Mouse (Mus musculus) hindbrain, embryonic 10.5 days (tissue): ENCODE measurements around the gene Togaram1. TPM values are rescaled to one million over a fixed set of nuclear protein-coding genes. Genes with fewer than 3 reads are reported as not detected.

Experiments
- DNase-seq: peaks from one replicate; pipeline ENCODE4 v3.0.0-alpha.2; 2017; ENCODE audit warnings: low spot score
- H3K27ac ChIP-seq: fragments of 300-500 bp; sonication (generic); 2 replicates; pipeline ENCODE4 v1.5.1; 2016; ENCODE audit warnings: mild to moderate bottlenecking, moderate library complexity
- H3K27me3 ChIP-seq: fragments of 300-500 bp; sonication (generic); 2 replicates; pipeline ENCODE4 v1.6.1; 2016; ENCODE audit warnings: mild to moderate bottlenecking; ENCODE audit not compliant: poor library complexity, insufficient read depth, severe bottlenecking
- H3K36me3 ChIP-seq: fragments of 300-500 bp; sonication (generic); 2 replicates; pipeline ENCODE4 v1.6.1; 2016; ENCODE audit warnings: mild to moderate bottlenecking, moderate library complexity
- H3K4me1 ChIP-seq: fragments of 300-500 bp; sonication (generic); replicated peaks from 2 replicates; pipeline ENCODE4 v1.6.1; 2016; ENCODE audit warnings: mild to moderate bottlenecking
- H3K4me3 ChIP-seq: fragments of 300-500 bp; sonication (generic); 2 replicates; pipeline ENCODE4 v1.5.1; 2016; ENCODE audit warnings: mild to moderate bottlenecking, moderate library complexity
- H3K9me3 ChIP-seq: fragments of 300-500 bp; sonication (generic); 2 replicates; pipeline ENCODE4 v1.6.1; 2016; ENCODE audit warnings: mild to moderate bottlenecking, moderate library complexity
- WGBS: fragments of 180-500 bp; shearing (Covaris S2); methylation state at CpG from one replicate; pipeline ENCODE4 v1.1.7; 2016; 5-methylcytosine and 5-hydroxymethylcytosine counted together
- polyA plus RNA-seq: library from polyadenylated mRNA; unstranded; fragments of >200 nt; fragmentation: Nextera tagmentation; extraction: Ambion mirVana; gene quantifications from 2 replicates; pipeline ENCODE4 v1.2.1, GENCODE M21; 2016

Gene Togaram1
- 22.2 and 28.7 TPM in 2 replicates for polyA plus RNA-seq

GRCm38 (mm10) chr12:64965124-64966026 is at the start of gene Togaram1, which contains the start of gene Klhl28:
Gene Togaram1, plus strand, starts transcription at chr12:64965804.
Gene Klhl28, minus strand, starts transcription at chr12:64965534.
- WGBS, result under 1% methylated on average over 45 of the region's 45 CpGs
- peak; percentile 99 for DNase-seq

GRCm38 (mm10) chr12:64916735-64917134 is 48.9 kb upstream of the Togaram1 start:
- no peak overlapping the region for H3K4me3 ChIP-seq
- no peak overlapping the region for H3K27ac ChIP-seq
- peaks cover 7% of the 10 kb centered on the region; the same call in 1 of the 2 replicates for H3K4me1 ChIP-seq
- H3K27me3 ChIP-seq, result no peaks in the 10 kb centered on the region
- DNase-seq, result no peak
- H3K36me3 ChIP-seq, result no peaks in the 10 kb centered on the region
- H3K9me3 ChIP-seq, result no peaks in the 10 kb centered on the region

More at GRCm38 (mm10) chr12:64965124-64966026, at the start of gene Togaram1, which contains the start of gene Klhl28:
- H3K9me3 ChIP-seq, result no peaks in the 10 kb centered on the region
- peaks cover 1% of the 10 kb centered on the region; the same call in 1 of the 2 replicates for H3K36me3 ChIP-seq
- H3K4me3 ChIP-seq, result peak within 1 kb of the TSS; percentile 96
- H3K27me3 ChIP-seq, result no peaks in the 10 kb centered on the region
- peak within 1 kb of the TSS; percentile 93 for H3K27ac ChIP-seq
- H3K4me1 ChIP-seq, result peaks cover 42% of the 10 kb centered on the region

GRCm38 (mm10) chr12:64917578-64918471 is 47.8 kb upstream of the Togaram1 start, which contains the start of gene Gm527:
Gene Gm527, plus strand, starts transcription at chr12:64917906.
- WGBS, result under 1% methylated on average over 91 of the region's 93 CpGs
- Histone ChIP-seq H3K27ac (peak within 1 kb of the TSS; percentile 91), H3K4me1 (peaks cover 7% of the 10 kb centered on the region; the same call in 1 of the 2 replicates), H3K27me3 (no peaks in the 10 kb centered on the region), H3K36me3 (0 out of 2 replicates have a peak, but pooled peaks cover 4% of the 10 kb centered on the region), H3K4me3 (peak within 1 kb of the TSS; percentile 82), H3K9me3 (no peaks in the 10 kb centered on the region)
- peak; percentile 97 for DNase-seq

DNA sequence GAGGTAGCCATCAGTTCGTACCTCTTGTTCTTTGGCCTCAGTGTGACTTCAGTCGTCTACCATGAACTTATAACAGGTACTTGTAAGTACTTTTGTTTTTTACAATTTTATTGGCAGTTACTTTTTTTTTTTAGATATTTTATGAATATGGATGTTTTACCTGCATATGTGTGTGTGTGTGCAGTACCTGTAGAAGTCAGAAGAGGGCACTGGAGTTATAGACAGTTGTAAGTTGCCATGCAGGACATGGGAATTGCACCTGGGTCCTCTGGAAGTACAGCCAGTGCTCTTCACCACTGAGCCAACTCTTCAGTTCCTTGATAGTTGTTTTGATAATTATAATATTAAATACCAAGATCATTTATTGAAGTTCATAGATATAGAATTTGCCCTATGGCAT is 28.1 kb upstream of the Togaram1 start:
- no peak overlapping the region for H3K4me3 ChIP-seq
- H3K4me1 ChIP-seq, result no peaks in the 10 kb centered on the region
- no peak for DNase-seq
- H3K36me3 ChIP-seq, result peaks cover 13% of the 10 kb centered on the region
- WGBS, result 93% methylated on average over 2 of the region's 2 CpGs
- no peaks in the 10 kb centered on the region for H3K27me3 ChIP-seq
- H3K27ac ChIP-seq, result no peak overlapping the region
- H3K9me3 ChIP-seq, result no peaks in the 10 kb centered on the region

DNA sequence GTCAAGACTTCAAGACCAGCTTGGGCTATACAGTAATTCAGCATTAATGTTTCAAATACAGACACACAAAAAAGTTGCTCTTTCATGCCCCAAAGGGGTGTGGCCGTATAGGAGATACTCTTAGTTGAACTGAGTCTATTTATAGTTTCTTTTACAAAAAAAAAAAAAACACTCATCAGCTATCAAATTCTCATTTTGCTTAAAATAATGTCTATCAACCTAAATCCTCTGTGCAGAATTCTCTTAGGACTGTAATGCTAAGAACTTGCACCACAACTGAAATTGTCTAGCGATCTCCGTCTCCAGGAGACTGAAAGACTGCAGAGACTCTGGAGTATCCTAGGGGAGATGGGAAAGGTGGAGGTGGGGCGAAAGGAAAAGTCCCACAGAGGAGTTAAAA is 1.0 kb upstream of the Togaram1 start:
- peak overlapping the region; percentile 96 for H3K4me3 ChIP-seq
- DNase-seq, result no peak
- H3K9me3 ChIP-seq, result no peaks in the 10 kb centered on the region
- H3K27ac ChIP-seq, result peak overlapping the region; percentile 82; the same call in 1 of the 2 replicates
- WGBS, result 28% methylated on average over 4 of the region's 4 CpGs
- H3K36me3 ChIP-seq, result no peaks in the 10 kb centered on the region
- H3K27me3 ChIP-seq, result no peaks in the 10 kb centered on the region
- H3K4me1 ChIP-seq, result peaks cover 36% of the 10 kb centered on the region

- peaks cover 9% of the 10 kb centered on the region; the same call in 1 of the 2 replicates for H3K36me3 ChIP-seq
Observed at GRCm38 (mm10) chr12:64966101-64966631, 562 bp downstream of the Togaram1 start.

DNA sequence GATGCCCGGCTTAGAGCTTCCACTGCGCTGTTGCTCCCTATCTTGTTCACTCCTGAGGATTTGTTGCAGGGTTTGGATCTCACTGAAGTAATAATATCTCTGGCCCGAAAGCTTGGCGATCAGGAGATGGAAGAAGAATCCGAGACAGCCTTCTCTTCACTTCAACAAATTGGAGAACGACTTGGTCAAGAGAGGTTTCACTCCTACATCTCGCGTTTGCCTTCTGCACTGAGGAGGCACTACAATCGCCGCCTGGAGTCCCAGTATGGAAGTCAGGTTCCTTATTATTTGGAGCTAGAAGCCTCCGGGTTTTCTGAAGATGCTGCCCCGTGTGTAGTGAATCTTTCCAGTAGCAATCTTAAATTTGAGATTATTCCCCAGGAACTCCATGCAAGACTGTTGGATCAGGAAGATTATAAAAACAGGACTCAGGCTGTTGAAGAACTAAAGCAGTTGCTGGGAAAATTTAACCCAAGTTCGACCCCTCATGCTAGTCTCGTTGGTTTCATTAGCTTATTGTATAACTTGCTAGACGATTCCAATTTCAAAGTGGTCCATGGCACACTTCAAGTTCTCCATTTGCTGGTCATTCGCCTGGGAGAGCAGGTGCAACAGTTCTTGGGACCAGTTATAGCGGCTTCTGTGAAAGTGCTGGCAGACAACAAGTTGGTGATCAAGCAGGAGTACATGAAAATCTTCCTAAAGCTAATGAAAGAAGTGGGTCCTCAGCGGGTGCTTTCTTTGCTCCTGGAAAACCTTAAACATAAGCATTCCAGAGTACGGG is 1.2 kb downstream of the Togaram1 start:
- Histone ChIP-seq H3K4me1 (peaks cover 53% of the 10 kb centered on the region), H3K4me3 (peak overlapping the region; percentile 96), H3K27me3 (no peaks in the 10 kb centered on the region), H3K9me3 (no peaks in the 10 kb centered on the region), H3K36me3 (peaks cover 13% of the 10 kb centered on the region; the same call in 1 of the 2 replicates), H3K27ac (peak overlapping the region; percentile 93)
- no peak for DNase-seq
- 5% methylated on average over 19 of the region's 19 CpGs for WGBS

More at GRCm38 (mm10) chr12:64966101-64966631, 562 bp downstream of the Togaram1 start:
- Histone ChIP-seq H3K4me3 (peak overlapping the region; percentile 96), H3K27me3 (no peaks in the 10 kb centered on the region), H3K9me3 (no peaks in the 10 kb centered on the region), H3K4me1 (peaks cover 50% of the 10 kb centered on the region), H3K27ac (peak overlapping the region; percentile 93)
- WGBS, result 0% methylated on average over 44 of the region's 44 CpGs
- peak; percentile 66 for DNase-seq

DNA sequence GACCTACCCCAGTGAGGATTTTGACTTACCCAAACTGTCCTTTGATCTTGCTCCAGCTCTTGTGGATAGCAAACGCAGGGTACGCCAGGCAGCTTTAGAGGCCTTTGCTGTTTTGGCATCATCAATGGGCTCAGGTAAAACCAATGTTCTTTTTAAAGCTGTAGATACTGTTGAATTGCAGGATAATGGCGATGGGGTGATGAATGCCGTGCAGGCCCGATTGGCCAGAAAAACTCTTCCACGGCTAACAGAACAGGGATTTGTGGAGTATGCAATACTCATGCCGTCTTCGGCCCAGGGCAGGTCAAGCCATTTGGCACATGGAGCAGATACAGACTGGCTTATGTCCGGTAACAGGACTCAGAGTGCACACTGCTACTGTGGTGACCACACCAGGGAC is 1.9 kb downstream of the Togaram1 start:
- peak overlapping the region; percentile 96 for H3K4me3 ChIP-seq
- no peaks in the 10 kb centered on the region for H3K9me3 ChIP-seq
- 1% methylated on average over 9 of the region's 9 CpGs for WGBS
- H3K36me3 ChIP-seq, result peaks cover 16% of the 10 kb centered on the region; the same call in 1 of the 2 replicates
- H3K27me3 ChIP-seq, result no peaks in the 10 kb centered on the region
- H3K4me1 ChIP-seq, result peaks cover 56% of the 10 kb centered on the region
- H3K27ac ChIP-seq, result no peak overlapping the region
- peak; percentile 19 for DNase-seq

- H3K27ac ChIP-seq, result no peak overlapping the region
- H3K36me3 ChIP-seq, result peaks cover 16% of the 10 kb centered on the region; the same call in 1 of the 2 replicates
- no peaks in the 10 kb centered on the region for H3K9me3 ChIP-seq
- no peak for DNase-seq
- peak overlapping the region; percentile 96 for H3K4me3 ChIP-seq
- no peaks in the 10 kb centered on the region for H3K27me3 ChIP-seq
- WGBS, result 9% methylated on average over 2 of the region's 2 CpGs
- H3K4me1 ChIP-seq, result peaks cover 56% of the 10 kb centered on the region
Observed at GRCm38 (mm10) chr12:64968067-64968466, 2.5 kb downstream of the Togaram1 start.

DNA sequence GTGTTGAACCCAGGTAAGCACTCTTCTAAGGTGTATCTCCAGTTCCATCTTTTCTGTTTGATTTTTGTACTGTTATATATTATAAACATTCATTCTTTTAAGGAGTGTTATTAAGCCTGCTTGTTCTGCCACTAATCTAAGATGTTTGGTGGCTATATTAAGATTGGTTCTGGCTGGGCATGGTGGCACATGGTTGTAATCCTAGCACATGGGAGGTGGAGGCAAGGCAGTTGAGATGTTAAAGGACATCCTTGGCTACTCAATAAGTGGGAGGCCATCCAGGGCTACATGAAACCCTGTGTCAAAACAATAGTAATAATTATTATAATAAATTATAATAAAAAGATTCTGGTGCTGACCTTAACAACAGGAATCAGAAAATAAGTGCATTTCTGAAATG is 5.8 kb downstream of the Togaram1 start:
- Histone ChIP-seq H3K9me3 (no peaks in the 10 kb centered on the region), H3K4me1 (peaks cover 47% of the 10 kb centered on the region), H3K27ac (no peak overlapping the region), H3K36me3 (peaks cover 16% of the 10 kb centered on the region; the same call in 1 of the 2 replicates), H3K4me3 (no peak overlapping the region), H3K27me3 (no peaks in the 10 kb centered on the region)
- DNase-seq, result no peak

DNA sequence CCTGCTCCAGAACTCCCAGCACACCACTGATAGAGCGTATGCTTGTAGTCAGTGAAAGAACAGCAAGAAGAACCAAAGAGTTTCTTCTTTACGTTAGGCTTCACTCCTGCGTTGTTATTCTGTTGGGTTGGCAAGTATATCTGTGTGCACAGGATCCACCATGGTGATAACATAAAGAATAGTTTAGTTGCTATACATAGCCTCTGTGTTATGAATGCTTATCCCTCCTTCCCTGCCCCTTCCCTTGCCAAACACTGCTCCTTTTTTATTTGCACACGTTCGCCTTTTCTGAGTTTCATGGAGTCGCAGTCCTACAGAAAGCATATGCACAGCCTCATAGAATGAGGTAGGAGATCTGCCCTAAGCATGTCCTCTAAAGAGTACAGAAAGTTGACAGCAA is 6.5 kb downstream of the Togaram1 start:
- Histone ChIP-seq H3K9me3 (no peaks in the 10 kb centered on the region), H3K27me3 (no peaks in the 10 kb centered on the region), H3K36me3 (peaks cover 22% of the 10 kb centered on the region), H3K4me1 (peaks cover 43% of the 10 kb centered on the region), H3K4me3 (no peak overlapping the region), H3K27ac (no peak overlapping the region)
- DNase-seq, result no peak
- WGBS, result 87% methylated on average over 6 of the region's 6 CpGs
